Mouse (Mus musculus): ENCODE measurements around the gene Pitx1.

Gene Pitx1

DNA sequence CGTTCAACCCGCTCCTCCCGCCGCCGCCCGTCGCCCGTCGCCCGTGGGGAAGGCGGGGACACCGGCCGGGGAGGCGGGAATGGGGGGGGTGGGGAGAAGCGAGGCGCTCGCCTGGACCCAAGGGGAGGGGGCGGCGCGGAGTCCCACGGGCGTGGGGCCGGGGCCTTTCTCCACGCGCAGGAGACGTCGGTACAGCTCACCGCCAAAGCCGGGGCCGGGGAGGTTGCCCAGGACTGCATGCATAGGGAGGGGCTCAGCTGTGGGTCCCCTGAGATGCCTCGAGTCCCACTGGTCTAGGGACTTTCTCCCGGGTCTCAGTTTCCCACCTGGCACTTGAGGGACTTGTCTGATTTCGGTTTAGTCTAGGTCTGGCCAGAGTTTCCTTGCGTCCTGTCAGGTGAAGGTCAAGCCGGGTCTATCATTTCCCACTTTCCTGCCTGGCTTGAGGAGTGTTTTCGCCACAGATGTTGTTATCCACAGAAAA is at the start of gene Pitx1:
Gene Pitx1 (minus strand): TSS at position 51 of the 484 bp plus-strand sequence.
- peak; percentile 27 for DNase-seq (ENCODE audit: low read depth, low spot score)

DNA sequence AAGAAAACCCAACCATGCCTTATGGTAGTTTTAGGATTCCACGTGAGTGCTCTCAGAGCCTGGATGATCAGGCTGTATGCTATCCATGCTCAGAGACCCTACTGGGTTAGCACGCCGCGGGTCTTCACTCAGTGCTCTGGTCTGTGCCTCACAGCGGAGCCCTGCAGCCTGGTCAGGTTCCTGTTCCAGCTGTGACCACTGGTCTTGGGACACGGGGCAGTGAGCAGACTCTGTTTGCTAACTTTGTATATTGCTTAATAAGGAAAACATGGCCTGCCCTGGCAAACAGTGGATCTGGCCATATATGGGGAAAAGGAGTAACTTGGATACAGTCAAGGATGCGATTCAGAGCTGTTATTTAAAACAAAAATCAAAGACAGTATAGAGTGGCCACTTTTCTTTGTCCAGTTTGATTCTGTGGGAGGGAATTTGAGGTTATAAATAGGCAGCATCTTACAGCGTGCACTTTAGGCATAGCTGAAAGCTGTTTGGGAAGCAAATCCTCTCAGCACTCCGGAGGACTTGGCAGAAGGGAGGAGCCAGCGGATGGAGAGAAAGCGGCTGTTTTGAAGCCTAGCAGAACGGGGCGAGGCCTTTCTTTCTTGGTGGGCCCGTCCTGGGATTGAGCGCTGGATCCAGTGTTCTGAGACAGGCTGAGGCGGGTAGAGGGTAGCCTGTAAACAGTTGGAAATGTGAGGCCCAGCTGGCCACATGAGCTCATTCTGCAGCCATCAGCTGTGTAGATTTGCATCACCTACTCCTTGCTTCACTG is 45.6 kb upstream of the Pitx1 start:
- DNase-seq (ENCODE audit: low read depth, low spot score): no peak

DNA sequence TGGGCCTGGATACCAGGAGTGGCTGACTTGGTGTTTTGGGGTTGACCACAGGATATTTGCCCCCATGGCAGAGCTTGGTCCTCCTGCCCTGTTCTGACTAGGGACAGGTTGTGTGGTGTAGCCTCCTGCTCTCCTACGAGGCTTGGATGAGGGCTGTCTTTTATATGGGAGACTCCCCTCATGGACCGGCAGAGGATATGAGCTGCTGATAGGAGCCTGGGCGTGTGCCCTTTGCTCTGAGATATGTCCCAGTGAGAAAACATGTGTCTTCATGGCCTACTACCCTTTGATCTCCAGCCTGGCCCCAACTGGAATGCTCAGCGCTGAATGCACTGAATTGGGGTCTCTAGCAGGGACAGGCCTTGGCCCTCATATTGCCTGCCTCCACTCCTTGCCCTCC is 42.4 kb upstream of the Pitx1 start:
- DNase-seq (ENCODE audit: low read depth, low spot score): no peak

DNA sequence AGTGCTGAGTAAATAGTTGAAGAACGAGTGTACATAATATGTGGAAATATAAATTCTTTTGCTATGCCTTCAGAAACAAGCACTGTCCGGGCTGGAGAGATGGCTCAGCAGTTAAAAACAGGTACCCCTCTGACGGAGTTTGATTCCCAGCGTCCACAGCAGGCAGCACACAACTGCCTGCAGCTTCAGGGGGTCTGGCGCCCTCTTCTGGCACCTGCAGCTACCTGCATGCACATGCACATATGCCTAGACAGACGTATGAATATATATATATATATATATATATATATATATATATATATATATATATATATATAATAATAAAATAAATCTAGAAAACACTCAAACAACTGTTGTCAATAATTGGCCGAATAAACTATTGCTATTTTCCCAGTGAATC is 35.4 kb upstream of the Pitx1 start:
- DNase-seq (ENCODE audit: low read depth, low spot score): peak; percentile 29

DNA sequence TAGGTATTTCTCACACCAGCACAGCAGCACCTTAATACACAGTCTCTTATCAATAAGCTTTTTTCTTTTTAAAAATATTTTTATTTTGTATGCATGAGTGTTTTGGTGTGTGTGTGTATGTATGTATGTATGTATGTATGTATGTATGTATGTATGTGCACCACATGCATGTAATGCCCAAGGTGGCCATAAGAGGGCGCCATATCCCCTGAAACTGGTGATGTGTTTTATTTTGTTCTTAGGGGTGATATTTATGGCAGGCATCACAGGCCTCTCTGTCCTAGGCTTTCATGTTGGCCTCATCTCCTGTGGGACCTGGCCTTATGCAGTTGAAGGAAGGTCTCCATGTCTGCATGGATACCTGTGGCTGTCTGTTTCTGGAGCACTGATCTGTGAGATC is 34.0 kb upstream of the Pitx1 start:
- peak; percentile 47 for DNase-seq (ENCODE audit: low read depth, low spot score)

DNA sequence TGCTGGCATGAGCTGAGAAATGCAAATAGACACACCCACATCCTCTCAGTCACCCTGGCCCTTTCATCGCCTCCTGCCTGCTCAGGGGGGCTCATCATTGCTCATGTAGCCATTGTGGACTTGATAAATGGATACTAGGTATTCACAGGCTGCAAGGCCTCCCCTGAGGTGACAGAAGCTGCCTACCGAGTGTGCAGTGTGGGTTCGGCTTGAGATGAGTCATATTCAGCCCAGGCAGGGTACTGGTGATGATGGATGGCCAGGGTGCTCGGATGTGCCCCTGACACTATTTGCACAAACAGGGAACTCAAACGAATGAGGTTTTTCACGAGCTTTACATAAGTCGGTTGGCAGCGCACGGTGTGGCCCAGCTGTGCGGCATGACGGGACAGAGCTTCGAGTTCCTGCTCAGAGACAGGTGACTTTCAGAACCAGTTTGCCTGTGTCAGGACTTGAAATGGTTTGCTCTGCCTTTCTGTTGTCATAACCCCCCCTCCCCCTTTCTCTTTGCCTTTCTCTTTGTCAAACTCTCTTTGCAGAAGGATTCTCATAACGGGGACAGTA is 31.6 kb upstream of the Pitx1 start:
- DNase-seq (ENCODE audit: low read depth, low spot score): no peak

DNA sequence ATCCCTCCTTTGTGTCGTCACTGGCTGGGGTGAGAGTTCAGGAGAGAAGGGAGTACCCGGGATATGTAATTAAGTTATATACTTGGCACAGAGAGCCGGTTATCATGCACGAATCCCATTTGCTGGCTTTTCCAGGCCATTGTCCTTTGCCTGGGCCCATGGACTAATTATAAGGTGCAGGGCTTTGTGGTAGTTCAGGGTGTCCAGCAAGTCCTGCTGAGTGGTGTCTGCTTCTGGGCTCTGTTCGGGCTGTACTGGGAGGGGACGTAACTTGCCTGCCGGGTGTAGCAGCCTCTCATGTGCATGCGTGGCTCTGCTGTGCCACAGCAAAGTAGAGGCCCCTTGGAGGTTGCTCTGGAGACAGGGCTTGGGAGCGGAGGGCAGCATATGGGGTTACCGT is 24.5 kb upstream of the Pitx1 start:
- DNase-seq (ENCODE audit: low read depth, low spot score): no peak

DNA sequence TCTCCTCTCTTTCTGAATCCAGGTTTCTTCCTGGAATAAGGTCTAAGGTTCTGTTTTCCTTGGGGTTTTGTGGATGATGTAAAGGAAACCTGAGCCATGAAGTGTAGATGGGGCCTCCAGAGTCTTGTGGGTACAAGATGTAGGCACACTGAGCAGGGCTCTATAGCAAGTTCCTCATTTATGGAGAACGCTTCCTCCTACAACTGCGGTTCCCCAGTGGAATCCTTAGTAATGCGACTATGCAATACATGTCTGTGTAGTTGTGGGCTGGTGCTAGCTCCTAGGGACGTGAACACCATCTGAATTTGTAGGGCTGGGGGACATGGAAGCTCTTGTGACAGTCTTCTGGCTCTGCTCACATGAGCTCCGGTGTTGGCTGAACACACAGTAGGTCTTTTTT is 22.5 kb upstream of the Pitx1 start:
- DNase-seq (ENCODE audit: low read depth, low spot score): no peak

DNA sequence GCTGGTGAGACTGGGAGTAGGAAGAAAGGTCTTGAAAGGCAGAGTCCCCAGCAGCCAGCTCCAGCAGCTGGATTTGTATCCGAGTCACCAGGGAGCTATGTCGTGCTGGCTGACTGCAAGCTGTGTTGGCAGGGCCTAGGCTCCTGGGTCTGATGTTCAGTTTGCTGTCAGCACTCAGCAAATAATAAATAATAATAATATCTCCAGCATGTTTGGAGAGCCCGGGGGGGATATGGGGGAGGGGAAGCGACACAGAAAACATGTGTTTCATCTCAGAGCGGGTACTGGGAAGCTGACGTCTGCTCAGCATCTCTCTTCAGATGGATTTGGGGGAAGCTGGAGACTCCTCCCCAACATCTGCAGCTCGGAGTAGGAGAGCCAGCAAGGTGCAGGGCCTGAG is 19.8 kb upstream of the Pitx1 start:
- no peak for DNase-seq (ENCODE audit: low read depth, low spot score)

DNA sequence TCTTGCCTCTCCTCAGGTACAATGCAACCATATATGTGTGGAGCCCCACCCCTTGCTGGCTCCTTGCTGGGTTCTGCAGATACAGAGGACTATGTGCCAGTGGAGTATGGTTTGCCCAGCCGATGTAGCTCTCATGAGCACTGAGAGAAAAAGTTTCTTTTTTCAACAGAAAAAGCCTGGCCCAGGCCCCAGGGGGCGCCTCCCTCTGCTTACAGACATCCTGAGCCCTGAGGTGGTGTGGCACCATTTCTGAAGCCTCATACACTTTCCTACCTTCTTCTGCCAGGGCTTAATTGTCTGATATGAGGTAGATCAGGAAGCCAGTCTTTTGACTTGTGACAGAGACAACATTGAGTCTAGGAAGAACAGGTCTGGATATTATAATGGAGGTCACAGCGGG is 16.2 kb upstream of the Pitx1 start:
- no peak for DNase-seq (ENCODE audit: low read depth, low spot score)

DNA sequence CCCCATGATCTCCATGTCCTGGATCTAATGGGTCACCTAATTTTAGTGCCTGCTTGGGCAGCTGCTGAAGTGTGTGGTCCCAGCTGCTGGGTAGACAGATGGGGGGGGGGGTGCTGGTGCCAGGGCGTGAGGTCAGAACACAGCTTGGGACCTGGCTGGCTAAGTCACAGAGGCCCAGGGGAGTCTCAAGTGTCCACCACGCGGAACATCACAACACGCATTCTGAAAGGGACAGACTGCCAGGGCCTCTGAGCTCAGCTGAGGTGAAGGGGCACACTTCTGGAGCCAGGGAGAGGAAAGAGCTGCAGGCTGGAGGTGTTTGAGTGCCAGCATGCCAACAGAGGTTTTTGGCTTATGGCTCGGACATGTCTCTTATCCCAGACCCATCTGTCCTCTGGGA is 14.7 kb upstream of the Pitx1 start:
- DNase-seq (ENCODE audit: low read depth, low spot score): no peak

DNA sequence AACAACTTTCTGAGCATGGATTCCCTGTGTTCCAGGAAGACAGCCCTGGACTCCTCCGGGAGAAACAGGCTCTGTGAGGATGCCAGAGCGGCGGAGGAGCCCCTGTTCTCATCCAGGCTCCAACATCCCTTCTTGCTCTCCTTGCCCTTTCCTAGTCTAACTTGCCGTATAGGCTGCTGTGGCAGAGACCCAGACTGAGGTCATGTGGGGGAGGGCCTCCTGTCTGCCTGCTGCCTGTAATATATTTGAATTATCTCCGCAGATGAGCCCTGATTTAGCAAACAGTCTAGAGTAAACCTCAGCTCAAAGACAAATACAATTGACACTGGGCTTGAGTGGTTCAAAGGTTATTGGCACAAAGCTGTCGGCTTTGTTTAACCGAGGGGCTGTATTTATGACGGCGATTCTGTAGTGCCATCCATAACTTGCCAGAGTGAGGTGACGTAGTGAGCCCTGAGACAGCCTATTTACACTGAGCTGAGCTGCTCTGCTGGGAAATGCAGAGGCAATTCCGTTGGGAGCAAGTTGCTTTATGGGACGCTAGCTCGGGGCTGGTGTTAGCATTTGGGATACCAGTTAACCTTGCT is 12.7 kb upstream of the Pitx1 start:
- DNase-seq (ENCODE audit: low read depth, low spot score): no peak

DNA sequence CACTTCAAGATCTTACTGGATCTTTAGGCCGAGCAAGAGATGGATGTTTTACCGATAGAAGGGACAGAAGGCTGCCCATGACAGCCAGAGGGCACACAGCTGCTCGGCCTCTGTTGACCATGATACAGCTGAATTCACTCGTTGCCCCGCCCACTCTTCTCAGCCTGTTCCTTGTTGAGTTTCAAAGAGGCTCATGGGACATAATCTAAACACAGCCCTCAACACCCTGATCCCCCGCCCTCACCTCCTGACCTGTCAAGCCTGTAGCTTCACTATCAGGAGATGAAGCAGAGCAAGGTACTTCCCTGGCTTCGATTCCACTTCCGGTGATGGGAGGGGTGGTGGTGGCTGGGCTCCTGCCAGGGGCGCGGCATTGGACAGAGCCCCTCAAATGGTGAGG is 11.8 kb upstream of the Pitx1 start:
- DNase-seq (ENCODE audit: low read depth, low spot score): peak; percentile 24

DNA sequence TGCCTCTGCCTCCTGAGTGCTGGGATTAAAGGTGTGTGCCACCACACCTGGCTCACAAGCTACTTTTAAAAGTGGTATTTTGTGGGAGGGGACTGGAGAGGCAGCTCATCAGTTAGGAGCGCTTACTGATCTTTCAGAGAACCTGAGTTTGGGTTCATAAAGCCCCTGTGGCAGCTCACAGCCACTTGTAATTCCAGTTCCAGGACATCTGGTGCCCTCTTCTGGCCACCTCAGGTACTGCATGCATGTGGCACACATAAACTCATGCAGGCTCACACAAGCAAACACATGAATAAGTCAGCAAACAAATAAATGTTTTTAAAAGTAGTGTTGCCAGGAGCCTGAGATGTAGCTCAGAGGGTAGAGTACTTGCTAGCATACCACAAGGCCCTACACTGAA is 7.7 kb upstream of the Pitx1 start:
- DNase-seq (ENCODE audit: low read depth, low spot score): peak; percentile 80

DNA sequence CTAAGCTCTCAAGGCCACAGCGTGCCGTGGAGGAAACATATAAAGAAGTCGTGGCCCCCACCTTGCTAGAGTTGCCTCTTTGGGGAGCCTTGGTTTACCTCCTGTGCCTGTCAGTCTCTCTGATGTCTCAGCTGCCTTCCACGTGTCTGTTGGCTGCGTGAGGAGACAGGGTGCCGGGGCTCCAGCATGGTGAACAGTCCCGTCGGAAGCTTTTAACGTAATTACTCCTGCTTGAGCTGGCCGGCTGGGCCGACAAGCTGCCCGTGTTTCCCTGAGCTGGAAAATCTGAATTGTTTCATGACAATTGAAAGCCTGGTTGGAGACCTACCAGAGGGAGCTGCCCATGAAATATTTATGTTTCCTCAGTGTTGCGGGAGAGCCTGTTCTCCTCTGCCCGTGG is 4.2 kb upstream of the Pitx1 start:
- DNase-seq (ENCODE audit: low read depth, low spot score): no peak

DNA sequence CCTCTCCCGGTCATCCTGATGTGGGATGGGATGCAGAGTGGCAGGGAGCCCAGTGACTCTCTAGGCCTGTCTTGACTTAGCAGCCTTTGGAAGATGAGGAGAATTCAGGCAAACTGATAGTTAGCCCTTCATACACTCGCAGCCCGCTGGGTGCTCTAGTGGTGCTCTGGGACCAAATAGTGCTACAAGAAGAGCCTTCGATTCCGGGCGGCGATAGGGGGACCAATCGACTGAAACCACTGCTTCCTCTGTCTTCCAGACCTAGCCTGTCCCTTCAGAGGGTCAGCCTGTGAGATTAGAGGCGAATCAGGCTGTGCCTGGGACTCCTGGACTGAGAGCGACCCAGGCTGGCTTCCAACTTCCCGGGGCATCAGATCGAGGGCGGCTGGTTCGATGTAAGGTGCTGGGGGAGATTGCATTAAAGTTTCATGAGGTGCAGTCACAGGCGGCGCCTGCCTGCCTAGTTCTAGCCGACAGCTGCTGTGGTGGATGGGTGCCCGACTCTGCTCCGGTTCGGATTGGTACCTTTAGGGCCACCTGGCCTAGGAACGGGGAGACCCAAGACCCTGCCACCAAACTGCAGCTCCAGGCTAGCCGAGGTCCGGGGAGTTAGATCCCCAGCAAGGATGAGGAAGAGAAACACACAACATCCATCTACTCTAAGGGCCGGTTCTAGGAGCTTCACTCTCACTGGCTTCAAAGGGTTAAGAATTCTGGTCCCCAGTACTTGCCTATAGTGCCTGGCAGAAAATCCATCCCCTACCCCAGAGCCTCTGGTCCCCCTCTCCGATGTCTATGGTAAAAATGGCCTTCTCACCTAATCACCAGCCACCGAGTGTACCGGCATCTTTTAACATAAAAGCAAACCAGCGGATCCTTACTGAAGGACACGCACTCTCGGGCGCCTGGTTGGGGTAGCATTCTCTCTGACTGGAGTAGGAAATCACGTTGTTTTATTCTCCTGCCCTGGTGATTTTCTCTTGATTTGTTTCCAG is 1.1 kb upstream of the Pitx1 start:
- DNase-seq (ENCODE audit: low read depth, low spot score): peak; percentile 52

DNA sequence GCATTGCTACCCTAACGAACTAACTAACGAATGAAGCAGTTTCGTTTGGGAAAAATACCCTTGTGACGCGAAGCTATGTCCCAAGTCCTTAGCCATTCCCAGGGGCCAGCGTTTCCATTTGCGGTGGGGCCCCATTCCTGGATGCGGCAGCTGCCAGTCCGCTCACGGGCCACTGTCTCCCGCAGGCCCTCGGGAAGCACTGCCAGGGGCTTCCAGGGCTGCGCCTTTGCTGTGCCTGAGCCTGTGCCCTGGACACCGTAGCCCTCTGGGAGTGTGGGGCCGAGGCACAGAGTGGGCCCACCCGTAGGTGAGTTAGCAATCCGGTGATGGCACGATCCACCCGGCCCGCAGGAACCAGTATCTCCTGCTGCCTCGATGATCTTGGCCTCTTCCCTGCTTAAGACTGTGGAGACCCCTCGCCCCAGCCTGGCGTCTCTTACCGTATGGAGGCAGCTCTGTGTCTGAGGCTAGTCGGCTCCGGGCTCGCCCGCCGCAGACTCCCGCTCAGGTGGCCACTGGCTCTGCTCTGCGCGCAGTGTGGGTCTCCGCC is 369 bp downstream of the Pitx1 start:
- peak; percentile 34 for DNase-seq (ENCODE audit: low read depth, low spot score)

DNA sequence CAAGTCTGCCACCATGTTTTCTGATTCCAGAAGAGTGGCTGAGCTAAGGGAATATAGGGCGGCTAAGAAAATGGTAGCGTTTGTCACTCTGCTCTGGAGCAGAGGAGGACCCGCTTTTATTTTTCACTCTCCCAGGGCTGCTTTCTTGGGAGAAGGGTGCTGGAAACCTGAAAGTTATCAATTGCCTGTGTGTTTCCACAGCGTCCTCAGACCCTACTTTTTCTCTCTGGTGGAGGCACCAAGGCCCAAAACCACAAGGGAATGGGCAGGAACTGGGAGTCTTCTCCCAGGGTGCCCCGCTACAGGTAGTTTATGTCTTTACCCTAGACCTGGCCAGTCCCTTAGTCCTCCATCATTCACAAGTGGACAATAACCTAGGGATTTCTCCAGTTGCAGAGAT is 1.3 kb downstream of the Pitx1 start:
- DNase-seq (ENCODE audit: low read depth, low spot score): no peak

DNA sequence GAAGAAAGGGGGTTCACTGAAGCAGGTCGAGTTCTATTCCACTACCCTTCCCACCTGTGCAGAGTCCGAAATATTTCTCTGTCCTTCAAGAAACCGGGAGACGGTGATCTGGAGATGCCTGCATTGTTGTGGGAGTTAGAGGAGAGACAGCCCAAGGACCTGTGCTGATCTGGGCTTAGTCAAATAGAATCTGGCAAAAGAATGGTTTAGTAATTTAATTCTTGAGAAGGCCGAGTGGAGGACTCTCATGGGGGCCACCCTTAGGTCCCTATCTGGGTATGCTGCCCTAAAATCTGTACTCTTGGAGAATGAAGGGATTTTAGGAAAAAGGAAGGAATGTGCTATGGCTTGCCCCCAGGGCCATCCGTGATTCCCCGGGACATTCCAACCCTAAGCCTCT is 2.1 kb downstream of the Pitx1 start:
- DNase-seq (ENCODE audit: low read depth, low spot score): no peak

DNA sequence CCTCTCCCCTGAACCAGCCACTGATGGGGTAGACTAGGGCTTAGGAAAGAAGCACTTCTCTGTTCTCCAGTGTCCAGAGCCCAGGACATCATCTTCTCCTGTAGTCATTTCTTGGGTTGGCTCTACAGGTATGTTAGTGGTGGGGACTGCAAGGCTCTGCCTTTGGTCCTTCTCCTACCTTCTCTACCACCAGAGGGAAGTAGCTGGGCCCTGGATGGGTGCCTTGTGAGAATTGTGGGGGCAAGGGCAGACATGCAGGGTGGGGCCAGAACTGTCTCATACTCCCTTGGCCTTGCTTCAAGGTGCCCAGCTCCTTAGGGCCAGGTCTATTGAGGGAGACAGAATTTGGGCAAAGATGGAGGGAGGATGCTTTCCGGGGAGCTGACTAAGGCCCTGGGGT is 3.4 kb downstream of the Pitx1 start:
- no peak for DNase-seq (ENCODE audit: low read depth, low spot score)

DNA sequence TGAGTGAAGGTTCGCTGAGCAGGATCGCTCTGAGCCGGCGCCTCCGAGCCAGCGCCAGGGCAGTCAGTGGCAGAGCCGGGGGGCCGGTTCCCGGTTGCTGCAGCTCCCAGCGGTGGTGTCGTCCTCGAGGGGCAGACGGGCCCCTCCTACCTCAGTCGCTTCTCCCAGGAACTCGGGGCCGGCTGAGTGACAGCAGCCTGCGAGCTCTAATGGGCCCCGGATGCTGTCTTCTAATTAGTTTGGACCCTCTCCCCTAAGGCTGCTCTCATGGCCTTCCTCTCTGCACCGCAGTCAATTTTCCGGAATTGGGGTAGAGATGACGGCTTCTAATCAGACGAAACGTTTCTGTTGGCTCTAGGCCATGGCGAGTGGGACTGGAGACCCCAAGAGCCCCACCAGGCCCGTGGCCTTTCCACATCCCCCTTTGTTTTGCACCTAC is 4.3 kb downstream of the Pitx1 start:
- no peak for DNase-seq (ENCODE audit: low read depth, low spot score)
